Mouse (Mus musculus): Measurements from ENCODE around the gene Ror1.

The Ror1 gene

DNA sequence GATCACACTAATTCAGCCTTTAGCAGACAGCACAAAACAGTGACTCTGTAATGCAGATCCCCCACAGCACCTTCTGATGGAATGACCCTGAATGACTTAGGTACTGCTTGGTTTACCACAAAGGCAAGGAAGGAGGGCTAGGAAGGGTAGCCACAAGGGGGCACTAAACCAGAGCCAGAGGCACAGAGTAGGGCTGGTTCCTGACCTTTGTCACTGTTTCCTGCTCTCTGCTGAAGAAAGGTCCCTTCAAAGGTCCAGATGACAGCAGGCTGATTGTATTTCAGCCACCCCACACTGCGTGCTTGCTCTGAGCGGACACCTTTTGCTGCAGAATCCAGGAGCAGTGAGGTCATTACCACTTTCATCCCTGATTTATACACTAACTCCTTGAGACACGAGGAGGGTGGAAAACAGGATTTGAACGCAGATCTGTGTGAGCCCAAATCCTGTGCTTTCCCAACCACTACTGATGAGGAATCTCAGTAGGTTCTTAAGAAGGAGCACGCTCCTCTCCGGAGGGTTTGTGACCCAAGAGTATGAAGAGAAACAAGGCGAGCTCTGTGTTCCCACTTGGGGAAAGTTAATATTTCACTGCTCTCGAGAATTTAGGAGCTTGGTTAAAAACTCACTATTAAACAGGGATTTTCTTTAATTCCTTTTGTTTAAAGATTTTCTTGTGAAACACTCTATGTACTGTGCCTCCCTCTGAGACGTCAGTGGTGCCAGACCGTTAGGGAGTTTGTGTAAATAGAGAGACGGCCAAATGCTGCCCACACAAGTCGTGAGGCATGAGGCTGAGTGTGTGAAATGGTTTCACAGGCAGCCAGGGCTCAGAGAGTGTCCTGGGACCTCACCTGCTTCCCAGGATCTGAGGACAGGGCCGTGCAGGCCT lies 119.0 kb downstream of the Ror1 start:
- DNase-seq: peak; percentile 62

DNA sequence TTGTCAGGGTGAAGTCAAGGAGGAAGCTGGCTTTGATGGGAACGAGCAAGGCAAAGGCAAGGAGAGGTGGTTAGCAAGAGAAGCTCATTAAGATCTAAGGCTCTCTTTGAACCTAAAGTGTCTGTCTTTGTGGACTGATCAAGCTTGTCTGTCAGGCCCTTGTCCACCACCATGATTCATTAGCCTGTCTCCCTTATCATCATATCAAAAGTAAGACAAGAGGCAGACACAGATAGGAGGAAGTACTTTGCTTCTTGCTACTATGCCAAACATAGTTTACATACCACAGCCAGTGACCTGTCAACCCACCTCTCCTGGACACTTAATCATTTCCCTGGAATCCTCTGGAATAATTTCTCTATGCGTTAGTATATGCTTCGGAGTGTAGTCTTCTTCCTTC lies 121.0 kb downstream of the Ror1 start:
- no peak for DNase-seq

DNA sequence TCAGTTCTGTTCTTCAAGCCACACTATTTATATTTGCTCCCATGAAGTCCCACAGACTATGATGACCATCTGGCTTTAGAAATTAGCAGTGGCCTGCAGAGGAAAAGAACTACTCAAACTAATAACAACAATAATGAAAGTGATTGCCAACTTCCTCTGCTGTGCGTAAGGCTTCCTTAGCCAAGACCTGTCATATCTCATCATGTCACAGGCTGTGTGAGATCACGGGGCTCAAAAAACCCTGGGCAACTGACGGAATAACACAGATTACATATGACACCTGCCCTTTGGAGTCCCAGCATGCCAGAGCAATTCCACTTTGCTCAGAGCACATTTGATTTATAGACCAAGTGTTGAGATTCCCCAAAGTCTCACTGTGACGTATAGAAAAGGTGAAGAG lies 123.4 kb downstream of the Ror1 start:
- DNase-seq: no peak

DNA sequence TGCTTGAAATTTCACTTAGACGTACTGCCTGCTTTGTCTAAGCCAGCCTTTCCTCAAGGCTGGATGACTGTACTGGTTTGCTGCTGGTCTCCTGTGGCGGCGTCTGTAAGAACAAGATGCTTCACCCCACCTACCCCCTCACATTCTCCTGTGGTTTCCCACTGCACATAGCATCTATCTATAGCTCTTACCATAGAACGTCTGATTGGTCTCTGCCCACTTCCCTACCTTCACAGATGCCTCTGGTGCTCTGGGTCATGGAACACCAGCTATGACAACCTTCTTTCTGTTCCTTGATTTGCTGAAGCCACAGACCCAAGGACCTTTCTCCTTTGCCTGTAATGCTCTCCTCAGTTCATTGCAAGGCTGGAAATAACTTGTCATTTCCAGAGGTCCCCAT lies 124.0 kb downstream of the Ror1 start:
- no peak for DNase-seq

DNA sequence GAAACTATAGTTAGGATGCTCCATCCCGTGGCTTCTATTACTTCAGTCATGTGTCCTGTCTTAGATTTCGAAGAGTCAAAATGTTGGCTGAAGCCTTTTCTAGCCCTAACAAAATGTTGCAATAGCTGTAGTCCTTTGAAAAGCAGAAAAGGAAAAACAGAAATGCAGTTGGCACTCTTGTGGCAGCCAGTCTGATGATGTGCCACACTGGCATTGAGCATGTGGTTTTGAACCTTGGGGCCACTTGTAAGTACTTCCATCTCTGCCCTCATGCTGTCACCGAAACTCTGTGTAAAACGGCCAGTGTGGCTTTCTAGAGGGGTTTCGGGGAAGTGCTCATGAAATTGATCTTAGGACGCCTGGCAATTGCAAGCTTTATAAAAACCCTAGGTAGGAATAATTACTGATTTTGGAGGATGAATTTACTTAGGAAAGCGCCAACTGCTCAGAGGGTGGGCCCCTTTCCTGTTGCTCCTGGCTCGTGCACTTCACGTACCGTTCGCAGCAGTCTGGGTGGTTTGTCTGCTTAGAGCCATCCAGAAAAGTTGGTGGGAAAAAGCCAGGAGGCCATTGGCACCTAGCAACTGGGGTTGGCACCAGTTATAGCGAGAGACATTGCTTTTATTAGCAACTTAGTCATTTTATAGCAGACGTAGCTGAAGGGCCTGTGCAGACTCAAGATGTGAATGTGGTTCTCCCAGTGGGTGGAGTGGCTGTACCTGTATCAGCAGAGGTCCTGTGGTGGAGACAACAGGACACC lies 126.6 kb downstream of the Ror1 start:
- no peak for DNase-seq

DNA sequence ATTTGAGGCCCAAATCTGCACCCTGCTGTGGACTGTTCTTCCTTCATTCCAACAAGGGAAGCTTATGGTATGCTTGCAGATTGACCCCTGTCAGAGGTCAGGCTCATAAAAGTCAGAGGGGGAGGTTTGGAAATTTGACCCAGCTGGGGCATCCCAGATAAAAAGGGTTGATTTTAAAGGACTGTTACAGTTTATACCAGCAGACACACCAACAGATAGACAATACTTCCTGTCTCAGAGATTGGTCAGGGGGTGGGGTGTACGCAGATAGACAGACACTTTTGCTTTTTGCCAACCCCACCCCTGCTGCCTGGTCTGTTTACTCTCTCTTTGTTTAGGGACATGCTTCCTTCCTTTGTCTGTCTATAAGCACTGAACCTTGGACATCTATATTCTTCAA lies 127.9 kb downstream of the Ror1 start:
- no peak for DNase-seq

DNA sequence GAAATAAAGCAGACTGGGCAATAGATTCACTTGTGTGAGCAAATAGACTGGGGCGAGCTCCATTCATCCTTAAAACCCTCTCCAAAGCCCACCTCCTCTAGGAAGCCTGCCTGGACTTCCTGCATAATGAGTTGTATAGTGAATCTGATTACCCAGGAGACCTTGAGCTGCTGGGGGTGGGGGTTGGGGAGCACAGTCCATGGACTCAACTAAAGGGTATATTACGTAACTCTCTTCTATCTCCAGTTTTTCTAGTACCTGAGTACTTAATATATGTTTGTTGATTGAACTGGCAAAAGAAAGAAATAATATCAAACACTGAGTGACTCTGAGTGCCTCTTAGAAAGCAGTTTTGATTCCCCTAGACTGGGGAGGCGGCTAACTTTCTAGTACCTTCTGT lies 128.4 kb downstream of the Ror1 start:
- DNase-seq: no peak

DNA sequence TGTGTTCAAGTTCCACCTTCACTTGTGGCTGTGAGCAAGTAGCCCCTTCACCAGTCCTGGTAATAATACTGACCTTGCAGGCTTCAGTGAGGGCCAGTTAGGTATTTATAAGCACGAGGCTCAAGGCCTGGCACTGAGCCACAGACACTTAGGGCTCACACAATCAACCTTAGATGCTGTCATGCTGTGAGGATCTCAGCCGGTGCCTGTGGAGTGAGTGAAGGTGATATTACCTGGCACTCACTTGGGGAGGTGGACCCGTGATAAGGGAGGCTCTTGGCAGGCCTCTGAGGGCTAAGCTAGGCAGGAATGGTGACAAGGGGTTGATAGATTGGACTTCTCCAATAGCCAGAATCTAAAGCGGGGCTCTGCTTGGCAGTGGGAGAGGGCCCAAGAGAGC lies 131.0 kb downstream of the Ror1 start:
- peak; percentile 53 for DNase-seq

DNA sequence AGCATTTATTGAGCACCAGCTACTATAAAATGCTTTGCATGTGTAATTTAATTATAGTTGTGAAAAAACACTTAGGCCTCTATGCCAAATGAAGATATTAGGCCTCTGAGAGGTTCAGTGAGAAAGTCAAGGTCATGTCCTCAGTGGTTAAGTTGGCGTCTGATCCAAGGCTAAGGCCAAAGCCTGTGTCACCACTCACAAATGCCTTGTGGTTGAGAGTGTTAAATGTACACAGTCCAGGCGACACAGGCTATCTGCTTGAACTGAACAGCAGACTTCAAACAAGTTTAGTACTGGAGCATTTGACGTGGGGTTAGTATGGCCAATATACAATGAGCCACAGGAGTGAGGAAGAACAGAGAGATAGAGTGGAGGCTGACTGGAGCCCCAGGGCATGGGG lies 132.5 kb downstream of the Ror1 start:
- DNase-seq: no peak

DNA sequence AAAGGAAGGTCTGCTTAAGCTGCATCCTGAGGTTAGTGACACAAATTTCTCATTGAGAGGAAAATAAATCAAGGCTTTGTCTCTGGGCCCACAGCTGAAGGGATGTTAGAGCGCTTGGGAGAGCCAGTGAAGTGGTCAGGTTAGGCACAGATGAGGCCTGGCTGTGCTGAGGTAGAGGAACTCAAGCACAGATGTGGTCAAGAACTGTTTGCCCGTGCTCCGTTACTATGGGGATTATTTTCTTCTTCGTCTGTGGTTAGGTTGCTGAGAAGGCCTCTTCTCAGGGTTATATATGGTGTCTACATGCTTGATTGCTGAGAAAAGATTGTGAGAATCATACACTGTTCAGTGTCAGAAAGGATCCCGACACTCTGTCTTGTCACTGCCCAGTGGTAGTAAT lies 134.7 kb downstream of the Ror1 start:
- DNase-seq: no peak

DNA sequence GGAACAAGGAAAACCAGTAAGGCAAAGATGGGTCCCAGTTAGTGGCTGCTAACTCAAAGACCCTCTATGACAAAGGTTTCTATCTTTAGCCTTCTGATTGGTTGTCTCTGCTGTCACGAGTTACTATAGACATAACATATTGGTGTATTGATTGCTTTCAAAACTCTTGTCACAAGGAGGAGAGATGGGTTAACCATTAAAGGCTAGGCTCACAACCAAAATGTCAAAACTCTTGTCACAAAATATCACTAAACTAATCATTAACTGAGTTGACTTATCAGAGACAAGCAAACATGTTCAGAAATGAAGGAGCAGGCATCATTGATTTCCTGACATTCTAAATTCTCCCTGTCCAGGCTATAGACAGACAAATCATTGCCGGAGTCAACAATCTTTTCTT lies 135.4 kb downstream of the Ror1 start:
- DNase-seq: no peak

DNA sequence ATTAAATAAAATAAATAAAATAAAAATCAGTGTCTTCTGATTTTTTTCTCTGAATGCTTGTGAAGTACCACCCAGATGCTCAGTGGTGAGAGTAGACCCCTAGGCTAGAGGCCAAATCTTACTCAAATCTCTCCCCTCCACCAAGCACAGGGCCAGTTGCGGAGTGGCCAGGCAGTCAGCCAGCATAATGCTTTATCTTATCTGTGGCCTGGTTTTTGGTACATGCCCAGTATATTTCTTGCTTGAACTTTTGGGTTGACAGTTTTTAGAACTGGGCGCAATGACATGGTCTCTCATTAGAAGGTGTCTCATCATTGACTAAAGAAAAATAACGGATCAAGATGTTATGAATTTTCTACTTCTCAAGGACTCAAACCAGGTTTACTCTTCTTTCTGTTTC lies 136.3 kb downstream of the Ror1 start:
- DNase-seq: no peak

DNA sequence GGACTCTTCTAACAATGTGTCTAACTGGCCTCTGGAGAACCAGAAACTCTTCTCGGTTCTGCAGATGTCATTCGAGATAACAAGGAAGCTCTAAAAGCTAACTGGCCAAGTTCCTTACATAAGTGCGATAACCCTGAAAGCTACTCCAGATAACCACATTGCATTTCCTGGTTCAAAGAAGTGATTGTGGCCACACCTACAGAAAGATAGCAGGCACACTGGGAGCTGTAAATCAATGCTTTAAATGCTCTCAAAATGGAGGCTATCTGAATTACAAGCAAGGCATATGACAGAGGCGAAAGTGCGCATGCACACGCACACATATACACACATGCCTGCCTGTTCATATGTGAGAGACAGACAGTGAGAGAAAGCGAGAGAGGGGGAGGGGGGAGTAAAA lies 136.9 kb downstream of the Ror1 start:
- no peak for DNase-seq

DNA sequence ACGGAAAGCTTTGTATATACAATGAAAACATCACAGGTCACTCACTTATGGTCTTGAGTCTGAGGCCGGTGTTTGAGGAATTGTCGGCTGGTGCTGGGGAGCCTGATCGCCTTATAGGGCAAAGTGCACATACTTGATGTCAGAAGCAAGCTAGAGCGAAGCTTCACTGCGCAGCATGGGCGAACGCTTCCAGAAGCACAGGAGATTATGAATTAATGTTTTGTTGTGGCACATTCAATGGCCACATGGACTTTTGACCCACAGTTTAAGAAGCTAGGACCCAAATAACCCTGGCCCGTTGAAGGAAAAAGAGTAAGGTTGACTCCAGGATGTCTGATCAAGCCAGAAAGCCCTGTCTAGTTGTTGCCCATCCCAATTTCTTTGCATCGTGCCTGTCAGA lies 138.2 kb downstream of the Ror1 start:
- peak; percentile 31 for DNase-seq

DNA sequence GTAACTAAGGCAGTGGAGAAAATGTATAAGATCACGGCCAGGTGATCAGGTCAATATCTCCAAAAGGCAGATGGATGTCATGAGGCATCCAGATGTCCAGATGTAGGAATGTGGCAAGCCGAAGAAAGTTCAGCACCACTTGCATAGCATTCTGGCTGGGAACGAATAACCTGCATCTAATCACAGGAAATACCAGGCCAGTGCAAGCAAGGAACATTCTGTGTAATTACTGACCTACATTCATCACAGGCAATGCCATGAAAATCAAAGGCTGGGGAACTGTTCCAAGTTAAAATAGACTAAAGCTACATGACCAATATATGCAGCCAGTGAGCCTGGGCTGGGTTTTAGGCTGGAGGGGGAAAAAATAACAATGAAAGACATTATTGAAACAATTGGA lies 140.7 kb downstream of the Ror1 start:
- no peak for DNase-seq

DNA sequence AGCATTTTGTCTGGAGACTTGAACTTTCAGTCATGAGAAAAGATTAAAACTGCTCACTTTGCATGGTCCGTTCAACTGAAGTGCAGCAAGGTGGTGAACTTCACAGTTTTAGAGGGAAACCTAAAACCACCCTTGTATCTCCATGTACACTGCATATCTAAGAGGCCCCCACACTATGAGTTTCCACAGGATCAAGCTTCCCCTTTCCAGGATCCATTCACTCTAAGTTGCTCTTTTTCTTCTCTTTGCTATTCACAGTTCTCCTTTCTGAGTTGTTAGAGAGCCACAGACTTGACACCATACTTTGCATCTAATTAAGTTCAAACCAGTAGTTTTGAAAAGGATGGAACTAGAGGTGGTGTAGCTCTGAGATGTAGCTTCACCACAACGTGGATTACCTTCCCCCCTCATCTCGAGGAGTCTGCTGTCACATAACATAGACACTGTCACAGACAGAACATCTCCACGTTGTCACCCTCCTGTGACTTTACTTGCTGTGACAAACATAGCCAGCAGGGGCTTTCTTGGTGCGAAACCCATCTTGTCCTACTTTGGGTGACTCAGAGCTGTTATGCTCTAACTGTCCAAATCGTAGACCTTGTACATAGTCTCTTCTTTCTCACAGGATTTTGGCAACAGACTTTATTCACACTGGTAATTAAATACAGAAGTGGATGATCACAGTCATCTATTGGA lies 146.6 kb downstream of the Ror1 start:
- DNase-seq: no peak

DNA sequence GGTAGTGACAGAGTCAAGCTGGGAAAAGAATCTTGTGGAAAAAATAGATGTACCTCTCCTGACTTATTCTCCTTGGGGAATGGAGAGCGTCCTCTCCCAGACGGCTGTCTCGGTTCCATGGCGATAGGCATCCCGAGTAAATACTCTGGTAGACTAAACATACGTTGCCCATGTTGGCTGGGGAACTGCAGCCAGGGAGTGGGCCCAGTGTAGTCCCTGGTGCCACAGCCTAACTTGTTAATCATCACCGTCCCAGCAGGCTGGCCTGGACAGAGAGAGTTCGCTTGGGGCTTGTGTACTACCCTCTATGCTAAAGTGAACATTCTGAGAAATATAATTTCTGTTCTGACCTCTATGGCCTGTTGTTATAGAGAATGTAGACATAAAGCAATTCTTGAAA lies 148.7 kb downstream of the Ror1 start:
- no peak for DNase-seq

DNA sequence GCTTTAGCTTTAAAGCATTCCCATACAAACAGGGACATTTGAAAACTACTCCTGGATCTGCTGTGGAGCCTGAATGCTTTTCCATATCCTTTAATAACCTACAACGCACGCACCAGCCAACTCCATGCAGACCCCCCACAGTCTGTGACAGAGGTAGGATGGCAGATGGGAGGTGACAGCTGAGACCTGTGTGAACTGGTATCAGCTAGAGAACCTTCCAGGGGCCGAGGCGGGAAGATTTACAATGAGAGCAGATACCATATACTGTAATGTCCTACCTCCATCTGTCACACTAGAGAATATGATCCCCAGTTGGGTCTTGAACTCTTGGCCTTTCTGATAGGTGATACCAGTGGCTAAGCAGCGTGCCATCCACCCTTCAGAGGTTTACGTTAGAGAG lies 149.1 kb downstream of the Ror1 start:
- DNase-seq: no peak

DNA sequence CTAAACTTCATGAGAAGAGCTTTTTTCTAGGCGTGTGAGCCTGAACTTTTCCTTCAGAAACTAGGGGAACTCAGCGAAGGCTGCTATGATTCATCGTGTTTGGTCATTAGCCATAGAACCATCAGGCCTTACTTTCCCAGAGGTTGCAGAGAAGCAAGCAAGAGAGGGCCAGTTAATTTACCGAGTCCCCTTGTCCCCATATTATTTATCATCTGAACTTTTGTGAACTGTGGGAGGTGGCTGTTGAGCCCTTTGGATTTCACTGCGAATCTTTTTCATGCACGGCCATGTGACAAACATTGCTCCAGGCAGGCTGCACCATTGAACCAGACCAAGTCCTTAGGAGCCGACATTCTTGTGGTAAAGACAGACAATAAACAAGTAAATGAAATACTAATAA lies 152.2 kb downstream of the Ror1 start:
- no peak for DNase-seq

DNA sequence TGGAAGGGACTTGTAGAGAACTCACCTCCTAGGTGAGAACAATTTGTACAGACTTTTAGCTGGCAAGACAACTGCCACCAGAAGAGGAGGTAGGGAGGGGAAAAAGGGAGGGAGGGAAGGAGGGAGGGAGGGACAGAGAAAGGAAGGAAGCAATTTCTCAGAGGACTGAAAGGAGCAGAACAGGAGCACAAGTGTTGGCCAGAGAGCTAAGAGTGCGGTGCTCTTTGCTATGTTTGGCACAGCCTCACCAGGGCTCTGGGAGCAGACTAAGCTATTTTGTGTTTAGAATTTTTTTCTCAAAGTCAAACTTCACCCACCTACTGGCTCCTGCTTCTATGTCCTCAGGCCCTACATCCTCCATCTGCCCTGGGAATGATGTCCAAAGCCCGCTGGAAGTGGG lies 152.7 kb downstream of the Ror1 start:
- DNase-seq: no peak

DNA sequence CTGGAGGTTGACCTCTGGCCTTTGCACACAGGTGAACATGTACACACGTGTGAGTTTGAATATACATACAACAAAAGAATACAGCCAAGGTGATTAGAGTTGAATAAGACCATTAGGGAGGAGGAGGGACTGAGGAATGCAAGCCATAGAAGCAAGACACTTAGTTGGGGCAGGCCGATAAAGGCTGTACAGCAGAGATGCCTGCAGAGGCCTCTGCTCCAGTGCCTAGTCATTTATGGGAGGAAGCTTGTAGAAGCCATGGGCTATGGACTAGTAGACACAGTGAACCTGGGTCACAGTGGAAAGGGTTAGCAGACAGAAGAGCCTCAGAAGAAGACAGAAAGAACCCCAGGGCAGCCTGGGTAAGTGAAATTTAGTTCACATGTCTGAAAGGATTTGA lies 155.7 kb downstream of the Ror1 start:
- DNase-seq: no peak

DNA sequence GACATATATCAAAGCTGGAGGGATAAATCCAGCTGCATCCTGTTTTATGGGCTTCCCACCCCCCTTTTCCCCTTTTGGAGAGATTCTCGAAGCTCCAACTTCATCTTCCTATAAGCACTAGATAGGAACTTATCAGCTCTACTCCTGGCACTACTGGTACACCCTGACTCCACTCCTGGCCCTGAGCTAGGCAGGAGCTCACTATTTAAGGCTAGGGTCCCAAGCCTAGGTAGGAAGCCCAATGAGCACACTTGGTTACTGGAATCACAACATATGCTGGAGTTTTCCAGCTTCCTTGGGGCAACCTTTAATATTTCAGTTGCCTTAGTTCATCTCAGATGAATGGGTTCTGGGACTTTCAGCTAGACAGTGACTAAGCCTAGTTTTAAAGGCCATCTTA lies 156.5 kb downstream of the Ror1 start:
- no peak for DNase-seq

DNA sequence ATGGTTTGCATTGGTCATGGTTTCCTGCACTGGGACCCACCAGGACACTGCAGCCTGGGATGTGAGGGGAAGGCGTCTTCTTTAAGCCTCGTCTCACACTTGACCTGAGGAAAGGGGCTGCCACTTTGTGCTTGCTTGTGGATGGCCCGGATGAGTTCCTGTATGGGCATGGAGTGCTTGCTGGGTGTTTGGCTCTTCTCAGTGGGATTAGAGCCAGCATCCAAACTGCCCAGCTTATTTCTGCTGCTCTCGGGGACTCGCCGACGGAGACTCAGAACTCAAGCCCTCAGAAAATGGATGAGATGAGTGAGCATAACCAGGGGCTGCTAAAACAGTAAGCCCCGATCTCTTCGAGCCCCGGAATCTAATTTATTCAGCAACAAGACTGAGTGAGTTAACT lies 157.1 kb downstream of the Ror1 start:
- DNase-seq: no peak

DNA sequence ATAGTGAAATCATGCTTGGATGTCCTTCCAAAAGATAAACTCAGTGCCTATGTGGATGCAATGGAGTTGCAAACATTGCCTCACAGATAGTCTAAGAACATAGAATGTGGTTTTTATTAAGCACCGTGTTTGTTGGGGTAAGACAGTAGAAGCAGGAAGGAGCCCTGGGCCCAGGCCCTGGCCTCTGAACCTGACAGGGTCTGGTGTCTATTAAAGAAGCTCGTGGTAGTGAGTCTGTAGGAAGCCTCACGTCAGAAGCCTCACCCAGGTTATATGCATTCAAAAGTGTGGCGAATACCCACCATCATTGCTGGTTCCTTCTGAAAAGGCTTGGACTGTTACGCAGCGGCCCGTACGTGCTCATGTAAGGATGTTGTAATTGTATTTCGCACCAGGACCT lies 157.8 kb downstream of the Ror1 start:
- DNase-seq: no peak

Measured in kidney, adult 18-20 months (tissue).